In the genomic region with DNA sequence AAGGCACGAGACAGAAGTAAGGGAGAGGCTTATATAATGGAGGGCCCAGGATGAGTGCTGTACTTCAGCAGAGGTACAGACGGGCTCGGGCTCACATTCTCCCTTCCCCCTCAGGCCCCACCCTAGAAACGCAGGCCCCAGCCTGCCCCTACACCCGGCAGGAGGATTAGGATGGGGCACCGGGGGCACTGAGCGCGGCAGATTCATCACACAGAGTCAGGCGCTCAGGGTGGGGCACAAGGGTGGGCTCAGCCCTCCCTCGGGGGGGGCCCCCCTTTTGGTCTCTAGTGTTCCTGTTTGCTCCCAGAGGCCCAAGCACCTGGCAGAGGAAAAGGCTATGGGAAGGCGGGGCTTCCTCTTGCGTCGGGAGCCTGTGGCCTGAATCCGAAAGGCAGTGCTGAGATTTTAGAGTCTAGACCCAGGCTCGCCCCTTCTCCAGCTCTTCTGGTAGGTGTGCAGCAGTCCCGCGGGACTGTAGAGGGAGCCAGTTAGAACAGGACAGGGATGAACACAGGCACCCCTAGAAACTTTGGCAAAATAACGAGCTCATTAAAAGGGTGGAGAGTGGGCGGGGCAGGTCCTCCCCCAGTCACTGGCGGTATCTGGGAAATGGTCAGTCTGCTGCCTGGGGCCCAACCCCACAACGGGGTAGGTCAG, we compare ENCODE assay signal across 9 mouse cellular contexts. TPM values are rescaled to one million over a fixed set of nuclear protein-coding genes. Genes with fewer than 3 reads are reported as not detected.
A peak's percentile ranks its signal among the peaks of the same experiment; 100 is the strongest.
DNase-seq lines count a peak whose midpoint lies in the region; ATAC-seq and TF ChIP-seq lines count a peak whose summit lies in the region.
"Had no signal": no experiment of that assay in that cellular context is flagged by ENCODE, and none has a peak within 500 bp of the region (broad histone marks: within the 10 kb centered on the region; RNA-seq: fewer than 3 reads in every experiment).

No protein-coding gene starts in this region.

- no peak for DNase-seq in layer of hippocampus, adult 2 months (ENCODE audit: low spot score in 2 of 2)
- DNase-seq in layer of hippocampus, adult 18-20 months (ENCODE audit: low spot score in 2 of 2): no peak
- peak; percentile 51 for DNase-seq in embryonic facial prominence, embryonic 11.5 days (ENCODE audit: low spot score)
- DNase-seq in kidney, adult 9 months: peak; percentile 53
- DNase-seq in lung, postnatal 10 days: peak; percentile 60
- no peak for DNase-seq in spleen, postnatal 10 days (ENCODE audit: low spot score in 2 of 2)
- DNase-seq in adrenal gland, postnatal 14 days: no peak

- H3K4me1 ChIP-seq in embryonic facial prominence, embryonic 11.5 days (ENCODE audit: control insufficient read depth, insufficient read depth, low read length): no peaks in the 10 kb centered on the region

- WGBS in embryonic facial prominence, embryonic 11.5 days: 38% methylated on average over 21 of the region's 21 CpGs

- H3K9ac ChIP-seq in embryonic facial prominence, embryonic 11.5 days (replicated peaks; ENCODE audit: low read length): no peak overlapping the region; the same call in 1 of the 2 replicates

- no peak overlapping the region for H3K4me2 ChIP-seq in embryonic facial prominence, embryonic 11.5 days (ENCODE audit: low read depth, low read length)

- ATAC-seq in embryonic facial prominence, embryonic 11.5 days (replicated peaks; ENCODE audit: insufficient number of reproducible peaks, low FRiP score, low TSS enrichment, low read depth): peak; percentile 25
- ATAC-seq in megakaryocyte, adult 5-6 weeks (ENCODE audit: poor library complexity, severe bottlenecking): no peak

- H3K9me3 ChIP-seq in embryonic facial prominence, embryonic 11.5 days (replicated peaks; ENCODE audit: control insufficient read depth, low read length): no peaks in the 10 kb centered on the region

- no peaks in the 10 kb centered on the region for H3K27me3 ChIP-seq in embryonic facial prominence, embryonic 11.5 days (ENCODE audit: control insufficient read depth, insufficient read depth, low read length)

- no peak overlapping the region for H3K4me3 ChIP-seq in layer of hippocampus, adult 2 months
- H3K4me3 ChIP-seq in embryonic facial prominence, embryonic 11.5 days (ENCODE audit: low read depth, low read length): no peak overlapping the region

- no peak overlapping the region for H3K27ac ChIP-seq in layer of hippocampus, adult 2 months
- H3K27ac ChIP-seq in embryonic facial prominence, embryonic 11.5 days (replicated peaks; ENCODE audit: low read depth, low read length): no peak overlapping the region

- peaks cover 3% of the 10 kb centered on the region for H3K36me3 ChIP-seq in embryonic facial prominence, embryonic 11.5 days (replicated peaks; ENCODE audit: control insufficient read depth, insufficient read depth, low read depth, low read length)

- peak; percentile 16; the same call in 1 of the 2 replicates for TF ChIP-seq CTCF in layer of hippocampus, adult 2 months (conservative IDR thresholded peaks at IDR 0.05)

RNA-seq across cellular contexts. Expression of gene Itgb7, which starts 3.8 kb away (rescaled TPM):
- 1 to 10 TPM; 1.0 to 3.9 TPM for total RNA-seq in layer of hippocampus, adult 2 months (2021)
- total RNA-seq in layer of hippocampus, adult 18-20 months (2021): 1 to 10 TPM in 1 of 2 experiments, under 1 TPM in 1; 0.76 to 1.9 TPM
- polyA plus RNA-seq in embryonic facial prominence, embryonic 11.5 days (2014; fragmentation: Nextera tagmentation; extraction: Ambion mirVana): 1.3 and 2.7 TPM in 2 replicates
- total RNA-seq in megakaryocyte, adult 5-6 weeks (2015): 638 and 660 TPM in 2 replicates
- 1,192 and 1,305 TPM in 2 replicates for total RNA-seq in megakaryocyte, adult 5-6 weeks (2017)
- 3.0 and 18.4 TPM in 2 replicates for total RNA-seq in adrenal gland, postnatal 14 days (2021)

RNA-seq across cellular contexts. Expression of gene Rarg, which starts 21.8 kb away (rescaled TPM):
- total RNA-seq in layer of hippocampus, adult 2 months (2021): 10 to 100 TPM; 12.2 to 14.1 TPM
- total RNA-seq in layer of hippocampus, adult 18-20 months (2021): 10 to 100 TPM; 11.3 to 13.7 TPM
- 68.1 and 70.2 TPM in 2 replicates for polyA plus RNA-seq in embryonic facial prominence, embryonic 11.5 days (2014; fragmentation: Nextera tagmentation; extraction: Ambion mirVana)
- total RNA-seq in megakaryocyte, adult 5-6 weeks (2015): 34.6 and 39.9 TPM in 2 replicates
- total RNA-seq in megakaryocyte, adult 5-6 weeks (2017): 30.8 and 31.9 TPM in 2 replicates
- 25.5 and 27.8 TPM in 2 replicates for total RNA-seq in adrenal gland, postnatal 14 days (2021)

RNA-seq across cellular contexts. Expression of gene Csad, which starts 31.0 kb away (rescaled TPM):
- total RNA-seq in layer of hippocampus, adult 2 months (2021): 10 to 100 TPM; 39.5 to 40.4 TPM
- 10 to 100 TPM; 33.3 to 37.4 TPM for total RNA-seq in layer of hippocampus, adult 18-20 months (2021)
- 31.9 and 34.6 TPM in 2 replicates for polyA plus RNA-seq in embryonic facial prominence, embryonic 11.5 days (2014; fragmentation: Nextera tagmentation; extraction: Ambion mirVana)
- total RNA-seq in megakaryocyte, adult 5-6 weeks (2015): 5.6 and 9.3 TPM in 2 replicates
- 8.6 and 15.4 TPM in 2 replicates for total RNA-seq in megakaryocyte, adult 5-6 weeks (2017)
- total RNA-seq in adrenal gland, postnatal 14 days (2021): 115 and 120 TPM in 2 replicates

RNA-seq across cellular contexts. Expression of gene Zfp740, which starts 32.5 kb away (rescaled TPM):
- 10 to 100 TPM; 68.3 to 76.5 TPM for total RNA-seq in layer of hippocampus, adult 2 months (2021)
- total RNA-seq in layer of hippocampus, adult 18-20 months (2021): 10 to 100 TPM; 66.1 to 71.8 TPM
- 68.1 and 68.9 TPM in 2 replicates for polyA plus RNA-seq in embryonic facial prominence, embryonic 11.5 days (2014; fragmentation: Nextera tagmentation; extraction: Ambion mirVana)
- total RNA-seq in megakaryocyte, adult 5-6 weeks (2015): 27.7 and 38.0 TPM in 2 replicates
- 39.9 and 48.4 TPM in 2 replicates for total RNA-seq in megakaryocyte, adult 5-6 weeks (2017)
- 58.4 and 83.0 TPM in 2 replicates for total RNA-seq in adrenal gland, postnatal 14 days (2021)

RNA-seq across cellular contexts. Expression of gene Gm9918, which starts 34.9 kb away (rescaled TPM):
- not detected for total RNA-seq in layer of hippocampus, adult 2 months (2021)
- not detected for total RNA-seq in layer of hippocampus, adult 18-20 months (2021)
- polyA plus RNA-seq in embryonic facial prominence, embryonic 11.5 days (2014; fragmentation: Nextera tagmentation; extraction: Ambion mirVana): 0.58 and 1.2 TPM in 2 replicates
- total RNA-seq in megakaryocyte, adult 5-6 weeks (2015): not detected in 2 replicates
- total RNA-seq in megakaryocyte, adult 5-6 weeks (2017): not detected in 2 replicates
- total RNA-seq in adrenal gland, postnatal 14 days (2021): not detected in 2 replicates
- total RNA-seq: adrenal gland, postnatal 36 days had no signal

Comparison
In these comparisons a context has a peak if more than half of its experiments do, and no peak if none do; other contexts are left out.
1. DNase-seq: peak in embryonic facial prominence, embryonic 11.5 days (single experiment), kidney, adult 9 months (single experiment) and lung, postnatal 10 days (single experiment); none in layer of hippocampus, adult 2 months (0 of 2), layer of hippocampus, adult 18-20 months (0 of 2), spleen, postnatal 10 days (0 of 2) and adrenal gland, postnatal 14 days (single experiment).
2. RNA of gene Itgb7, which starts 3.8 kb away (total RNA-seq): 638 to 1,305 TPM in megakaryocyte, adult 5-6 weeks; 1.0 to 3.9 TPM in layer of hippocampus, adult 2 months, 3.0 to 18.4 TPM in adrenal gland, postnatal 14 days and 0.76 to 1.9 TPM in layer of hippocampus, adult 18-20 months; every median in the first group is over 10 times any median in the second.